Mouse (Mus musculus) kidney, postnatal 10 days (tissue): ENCODE measurements around the gene Mybl2.
"Not testable (repeated sequence)": the region's sequence is repeated elsewhere in the genome, so short reads cannot be mapped to it uniquely, and the experiment has no call there.

Experiments
- DNase-seq: peaks from one replicate; pipeline ENCODE4 v3.0.0; 2021; ENCODE audit warnings: mixed read lengths

Mybl2 gene

DNA sequence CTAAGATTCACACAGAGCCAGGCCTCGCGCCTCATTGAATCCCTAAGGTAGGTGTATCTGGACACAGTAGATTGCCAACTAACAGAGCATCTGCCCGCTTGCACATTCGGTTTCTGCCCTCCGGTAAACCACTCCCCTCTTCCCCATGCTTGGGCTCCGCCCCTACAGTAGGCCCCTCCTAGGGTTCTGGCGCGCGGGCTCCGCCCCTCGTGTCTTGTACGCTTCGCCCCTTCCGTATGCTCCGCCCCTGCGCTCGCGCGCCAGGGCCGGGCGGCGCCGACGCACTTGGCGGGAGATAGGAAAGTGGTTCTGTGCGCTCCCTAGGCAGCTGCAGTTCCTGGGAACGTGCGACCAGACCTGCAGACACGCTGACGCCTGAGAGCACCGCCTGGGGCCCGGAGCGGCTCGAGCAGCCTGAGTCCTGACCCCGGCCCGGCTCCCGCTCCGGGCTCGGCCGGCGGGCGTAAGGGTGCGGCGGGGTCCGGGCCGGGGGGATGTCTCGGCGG is at the start of gene Mybl2:
TSS of gene Mybl2 (plus strand) at position 353 of the 506 bp plus-strand sequence.
- peak; percentile 95 for DNase-seq

DNA sequence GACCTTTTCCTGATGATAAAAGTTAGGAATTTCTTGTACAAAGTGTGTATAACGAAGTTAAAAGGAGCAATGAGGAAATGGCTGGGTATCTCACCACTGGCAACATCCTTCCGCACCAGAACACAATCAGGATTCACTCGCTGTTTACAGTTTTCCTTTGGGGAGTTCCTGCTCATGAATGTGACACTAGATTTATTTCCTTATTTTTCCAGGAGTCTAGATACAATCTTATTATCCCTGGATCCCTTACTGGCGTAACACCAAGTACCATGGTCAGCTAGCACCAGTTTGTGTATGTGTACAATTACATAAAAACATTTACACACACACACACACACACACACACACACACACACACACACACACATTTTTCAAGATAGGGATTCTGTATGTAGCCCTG is 47.2 kb upstream of the Mybl2 start:
- no peak for DNase-seq

DNA sequence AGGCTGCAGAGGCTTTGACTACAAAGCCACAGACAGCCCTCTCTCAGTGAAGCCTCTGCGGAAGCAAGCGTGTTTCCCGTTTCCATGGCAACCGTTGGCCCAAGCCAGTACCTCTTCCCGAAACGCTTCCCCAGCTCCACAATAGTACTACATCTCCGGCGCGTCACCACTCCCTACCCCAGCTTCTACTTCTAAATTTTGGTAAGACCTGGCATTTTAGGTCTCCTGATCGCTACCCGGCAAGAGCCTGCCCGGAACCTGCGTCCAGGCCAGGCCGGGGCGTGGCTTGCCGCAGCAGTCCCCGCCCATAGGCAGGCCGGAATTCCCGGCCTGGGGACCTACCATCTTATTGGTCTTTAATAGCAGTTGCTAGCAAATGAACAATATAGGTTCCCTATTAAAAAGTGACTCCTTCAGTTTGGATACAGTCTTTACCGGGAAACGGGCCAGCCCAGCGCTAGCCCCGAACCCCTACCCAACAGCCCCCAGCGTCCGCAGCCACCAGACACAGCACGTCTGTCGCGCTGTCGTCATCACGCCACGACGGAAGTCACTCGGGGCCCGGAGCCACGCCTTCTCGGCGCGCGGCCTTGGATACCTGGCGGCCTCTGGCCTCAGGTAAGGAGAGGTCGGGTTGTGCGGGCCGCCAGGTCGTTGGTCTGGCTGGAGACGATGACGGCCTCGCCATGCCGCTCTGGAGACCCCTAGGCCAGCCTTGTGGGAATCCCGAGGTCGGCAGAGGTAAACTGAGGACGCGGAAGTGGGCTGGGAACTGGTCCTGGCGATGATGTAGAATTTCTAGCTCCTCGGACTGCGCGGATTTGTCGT is 37.4 kb upstream of the Mybl2 start, which contains the start of gene Ift52:
TSS of gene Ift52 (plus strand) at position 439 of the 828 bp plus-strand sequence.
- DNase-seq = peak; percentile 96

DNA sequence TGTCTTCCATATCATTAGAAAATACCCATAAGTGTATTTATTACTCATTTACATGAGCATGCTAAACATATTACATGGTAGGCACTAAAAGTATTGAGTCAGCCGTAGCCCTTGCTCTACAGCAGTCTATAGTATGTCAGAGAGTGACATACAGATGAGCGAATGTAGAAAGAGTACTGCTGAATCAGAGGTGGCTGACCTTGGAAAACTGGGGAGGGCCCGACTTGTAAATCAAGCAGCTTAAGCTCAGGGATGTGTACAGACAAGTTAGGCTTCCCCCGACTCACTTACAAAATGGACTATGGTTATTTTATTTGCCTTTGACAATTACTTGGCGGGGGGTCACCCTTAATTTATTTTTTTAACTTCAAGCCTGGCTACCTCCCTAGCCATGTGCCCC is 23.2 kb upstream of the Mybl2 start:
- no peak for DNase-seq

DNA sequence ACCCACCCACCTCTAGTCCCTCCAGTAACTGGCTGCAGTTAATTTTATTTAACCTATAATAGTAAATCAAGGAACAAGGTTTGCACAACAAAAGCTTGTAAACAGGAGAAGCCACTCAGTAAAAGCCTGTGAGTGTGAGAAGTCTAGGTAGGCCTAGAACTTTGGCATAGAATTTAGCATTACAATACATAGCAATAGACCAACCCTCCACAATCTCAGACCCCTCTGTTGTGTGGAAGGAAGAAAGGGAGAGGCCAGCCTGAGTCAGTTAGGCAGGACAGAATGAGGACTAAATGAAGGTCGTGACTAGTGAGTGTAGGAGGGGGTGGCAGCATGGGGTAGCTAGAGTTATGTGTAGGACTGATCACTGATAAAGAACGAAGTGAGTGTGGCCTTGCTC is 22.7 kb upstream of the Mybl2 start:
- DNase-seq = no peak

DNA sequence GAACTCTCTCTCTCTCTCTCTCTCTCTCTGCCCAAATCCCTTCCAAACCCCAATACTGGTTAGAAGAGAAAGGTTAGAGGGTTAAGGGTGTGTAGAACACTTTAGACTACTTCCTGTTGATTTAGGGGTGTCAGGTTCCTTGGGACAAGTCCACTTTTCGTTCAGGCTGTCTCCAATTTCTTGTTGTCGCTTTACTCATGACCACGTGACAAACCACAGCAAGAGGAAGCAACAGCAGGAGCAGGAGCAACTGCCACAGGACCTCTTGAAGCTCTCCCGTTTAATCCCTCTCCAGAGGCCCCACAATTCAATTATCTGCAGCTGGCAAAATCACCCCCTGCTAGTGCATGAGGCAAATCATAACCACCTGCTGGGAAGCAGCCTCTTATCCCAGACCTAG is 21.9 kb upstream of the Mybl2 start:
- DNase-seq = no peak

DNA sequence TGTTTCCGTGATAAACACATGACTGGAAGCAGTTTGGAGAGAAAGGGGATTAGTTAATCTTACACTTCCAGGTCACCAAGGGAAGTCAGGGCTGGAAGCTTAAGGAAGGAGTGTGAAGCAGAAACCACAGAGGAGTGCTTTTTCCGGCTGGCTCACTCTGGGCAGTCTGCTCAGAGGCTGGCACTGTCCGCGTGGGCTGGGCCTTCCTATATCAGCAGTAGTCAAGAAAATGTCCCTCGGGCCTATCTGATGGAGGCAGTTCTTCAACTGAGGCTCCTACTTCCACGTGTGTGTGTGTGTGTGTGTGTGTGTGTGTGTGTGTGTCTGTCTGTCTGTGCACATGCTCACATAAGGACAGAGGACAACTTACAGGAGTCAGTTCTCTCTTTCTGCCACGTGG is 14.5 kb upstream of the Mybl2 start:
- no peak for DNase-seq

DNA sequence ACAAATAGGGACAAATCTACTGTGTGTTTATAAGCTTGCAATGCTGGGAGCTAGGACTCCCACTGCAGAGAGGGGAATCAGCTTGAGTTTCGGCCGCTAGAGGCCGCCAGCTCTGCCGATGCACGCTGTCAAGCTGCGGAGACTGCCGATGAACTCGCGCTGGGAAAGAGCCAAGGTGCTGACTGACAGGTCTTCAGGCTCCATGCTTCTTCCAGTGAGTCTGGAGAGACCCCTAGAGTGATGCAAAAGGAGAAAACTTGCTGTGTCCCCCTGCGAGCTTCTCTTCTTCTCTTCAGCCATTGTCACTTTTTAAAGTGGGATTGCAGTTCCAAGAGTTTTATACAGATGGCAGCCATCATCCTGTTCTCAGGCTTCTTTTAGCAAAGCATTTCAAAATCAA is 6.4 kb upstream of the Mybl2 start:
- peak; percentile 86 for DNase-seq

DNA sequence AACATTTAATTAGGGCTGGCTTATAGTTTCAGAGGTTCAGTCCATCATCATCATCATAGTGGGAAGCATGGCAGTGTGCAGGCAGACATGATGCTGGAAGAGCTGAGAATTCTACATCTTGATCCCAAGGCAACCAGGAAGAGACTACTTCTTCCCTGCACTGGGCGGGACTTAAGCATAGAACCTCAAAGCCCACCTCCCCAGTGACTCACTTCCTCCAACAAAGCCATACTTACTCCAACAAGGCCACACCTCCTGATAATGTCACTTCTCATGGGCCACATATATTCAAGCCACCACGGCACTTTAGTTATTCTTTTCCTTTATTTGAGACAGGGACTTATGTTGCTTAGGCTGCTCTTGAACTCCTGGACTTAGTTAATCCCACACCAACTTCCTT is 5.4 kb upstream of the Mybl2 start:
- no peak for DNase-seq

DNA sequence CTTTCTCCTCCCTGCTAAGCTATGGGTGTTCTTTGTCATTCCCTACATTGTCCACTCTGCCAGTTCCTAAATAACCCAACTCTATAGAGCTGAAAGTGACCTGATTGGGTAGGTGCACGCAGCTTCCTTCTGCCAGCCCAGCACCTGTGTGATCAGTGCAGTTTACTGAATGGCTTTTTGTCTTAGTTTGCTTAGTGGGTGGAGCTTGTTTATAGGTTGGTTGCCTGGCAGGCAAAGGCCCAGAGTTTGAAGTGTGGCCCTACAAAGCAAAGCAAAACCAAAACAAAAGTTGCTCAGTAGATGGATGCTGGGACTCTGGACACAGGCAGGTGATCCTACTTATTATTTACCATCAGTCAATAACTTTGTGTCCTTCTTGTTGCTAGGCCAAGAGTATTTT is 2.8 kb upstream of the Mybl2 start:
- no peak for DNase-seq

DNA sequence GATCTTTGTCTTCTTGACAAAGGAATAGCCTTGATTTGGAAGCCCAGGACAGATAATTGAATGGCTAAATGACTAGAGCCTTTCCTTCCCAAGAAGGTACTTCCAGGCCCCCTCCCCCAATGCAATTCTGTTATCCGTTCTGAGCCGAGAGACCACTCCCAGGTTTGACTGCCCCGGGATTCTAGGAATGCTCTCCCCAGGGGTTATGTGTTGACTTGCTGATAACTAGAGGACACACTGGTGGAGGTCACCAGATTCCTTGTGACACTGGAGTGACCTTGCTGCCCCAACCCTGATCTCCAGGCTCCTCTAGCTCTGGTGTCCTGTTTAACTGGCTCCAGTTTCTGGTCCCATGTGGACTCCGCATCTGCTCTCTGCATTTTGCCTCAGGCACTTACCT is 2.4 kb upstream of the Mybl2 start:
- DNase-seq = no peak

DNA sequence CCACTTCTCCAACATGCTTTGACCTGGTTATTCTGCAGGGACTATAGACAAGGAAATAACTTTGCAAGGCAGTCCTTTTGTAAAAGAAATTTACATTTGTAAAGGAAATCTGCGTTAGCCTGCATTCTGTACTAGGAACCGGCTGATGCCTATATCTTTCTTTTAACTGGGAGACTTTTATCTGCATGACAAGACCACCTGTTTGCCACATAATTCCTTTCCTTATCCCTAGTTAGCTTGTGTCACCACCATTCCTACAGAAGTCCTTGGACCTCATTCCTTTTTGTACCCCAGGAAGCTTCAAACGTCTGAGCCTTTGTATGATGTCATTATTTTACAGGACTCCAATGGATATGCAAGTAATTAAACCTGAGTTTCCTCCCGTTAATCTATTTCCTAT is 1.7 kb upstream of the Mybl2 start:
- no peak for DNase-seq

DNA sequence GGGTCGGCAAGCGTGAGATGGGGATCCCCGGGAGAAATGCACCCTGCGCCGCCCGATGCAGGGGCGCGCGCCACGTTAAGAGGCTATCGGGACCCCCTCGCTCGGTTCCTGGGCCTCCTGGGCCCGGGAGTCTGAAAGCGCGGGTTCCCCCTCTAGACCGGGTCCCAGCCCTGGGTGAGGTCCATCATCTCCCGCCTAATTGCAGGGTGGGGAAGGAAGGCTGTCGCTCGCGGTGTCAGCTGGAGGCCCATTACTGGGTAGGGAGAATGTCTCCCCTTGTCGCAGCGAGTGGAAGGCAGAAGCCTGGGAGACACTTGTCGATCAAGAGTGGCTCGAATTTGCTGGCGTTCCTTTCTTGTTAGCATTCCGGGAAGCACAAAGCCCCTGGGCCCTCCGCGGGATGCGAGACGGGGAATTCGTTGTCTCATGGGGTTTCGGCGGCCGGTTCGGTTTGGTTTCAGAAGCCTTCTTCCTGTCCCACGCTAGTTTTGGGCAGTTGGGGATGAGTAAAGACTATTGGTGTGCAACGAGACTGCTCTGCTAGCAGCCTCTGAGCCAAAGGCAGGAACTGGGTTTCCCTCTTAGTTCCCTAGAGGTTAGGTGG is 506 bp downstream of the Mybl2 start:
- peak; percentile 33 for DNase-seq

DNA sequence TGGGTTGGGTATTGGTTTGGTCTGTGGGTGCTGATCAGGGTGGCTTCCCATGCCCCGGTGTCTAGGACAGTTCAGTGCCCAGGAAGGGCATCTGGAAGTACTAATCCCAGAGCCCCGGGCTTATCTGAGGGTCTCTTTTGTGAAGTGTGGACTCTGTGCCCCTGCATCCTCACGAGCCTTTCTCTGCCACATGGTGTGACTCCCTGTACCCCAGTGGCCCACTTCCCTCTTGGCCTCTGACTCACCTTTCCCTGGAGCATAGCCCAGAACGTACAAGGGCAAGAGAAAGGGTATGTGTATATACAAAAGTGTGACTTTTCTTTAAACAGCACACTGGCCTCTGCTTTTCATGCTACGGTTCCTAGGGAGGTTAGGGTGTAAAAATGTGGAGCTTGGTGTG is 1.2 kb downstream of the Mybl2 start:
- DNase-seq = no peak

DNA sequence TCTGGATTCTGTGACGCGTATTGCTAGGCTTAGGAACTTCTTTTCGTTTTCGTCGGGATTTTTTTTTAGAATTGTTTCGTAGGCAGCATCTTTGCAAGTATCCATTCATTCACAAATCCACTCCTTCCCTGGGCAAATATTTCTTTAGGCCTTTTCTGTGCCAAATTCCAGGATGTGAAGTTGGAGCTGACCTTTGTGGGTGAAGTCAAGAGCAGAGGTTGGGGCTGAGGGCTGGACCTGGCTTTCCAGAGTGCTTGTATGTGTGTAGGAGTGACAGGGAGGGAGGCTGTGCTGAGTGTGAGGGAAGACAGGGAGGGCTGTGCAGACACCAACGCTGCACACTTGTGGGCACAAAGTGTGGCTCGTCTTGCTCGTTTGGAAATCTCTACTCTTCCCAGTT is 2.1 kb downstream of the Mybl2 start:
- DNase-seq = no peak

DNA sequence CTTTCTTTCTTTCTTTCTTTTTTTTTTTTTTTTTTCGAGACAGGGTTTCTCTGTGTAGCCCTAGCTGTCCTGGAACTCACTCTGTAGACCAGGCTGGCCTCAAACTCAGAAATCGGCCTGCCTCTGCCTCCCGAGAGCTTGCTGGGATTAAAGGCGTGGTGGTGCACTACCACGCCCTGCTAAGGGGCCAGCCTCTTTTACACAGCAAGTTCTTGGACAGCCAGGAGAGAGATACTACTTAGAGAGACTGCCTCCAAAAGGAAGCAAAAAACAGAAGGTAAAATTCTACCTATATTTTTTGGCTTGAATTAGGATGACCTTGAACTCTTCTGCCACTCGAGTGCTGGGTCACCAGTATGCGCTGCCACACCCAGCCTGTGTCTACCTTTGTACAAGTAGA is 4.5 kb downstream of the Mybl2 start:
- not testable (repeated sequence) for DNase-seq

DNA sequence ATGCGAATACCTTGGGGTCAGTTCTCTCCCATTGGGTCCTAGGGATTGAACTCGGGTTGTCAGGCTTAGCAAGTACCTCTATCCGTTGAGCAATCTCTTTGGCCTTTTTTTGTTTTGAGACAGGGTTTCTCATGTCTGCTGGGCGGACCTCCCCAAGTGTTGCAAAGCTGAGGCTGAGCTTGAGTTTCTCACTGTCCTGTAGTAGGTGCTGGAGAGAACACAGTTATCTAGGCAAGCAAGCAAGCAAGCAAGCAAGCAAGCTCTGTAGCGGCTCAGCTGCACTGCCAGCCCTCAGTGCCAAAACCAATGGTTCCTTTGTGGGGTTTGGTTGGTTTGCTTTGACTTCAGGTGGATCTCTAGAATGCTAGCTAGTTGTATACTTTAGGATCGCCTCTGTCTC is 6.1 kb downstream of the Mybl2 start:
- no peak for DNase-seq

DNA sequence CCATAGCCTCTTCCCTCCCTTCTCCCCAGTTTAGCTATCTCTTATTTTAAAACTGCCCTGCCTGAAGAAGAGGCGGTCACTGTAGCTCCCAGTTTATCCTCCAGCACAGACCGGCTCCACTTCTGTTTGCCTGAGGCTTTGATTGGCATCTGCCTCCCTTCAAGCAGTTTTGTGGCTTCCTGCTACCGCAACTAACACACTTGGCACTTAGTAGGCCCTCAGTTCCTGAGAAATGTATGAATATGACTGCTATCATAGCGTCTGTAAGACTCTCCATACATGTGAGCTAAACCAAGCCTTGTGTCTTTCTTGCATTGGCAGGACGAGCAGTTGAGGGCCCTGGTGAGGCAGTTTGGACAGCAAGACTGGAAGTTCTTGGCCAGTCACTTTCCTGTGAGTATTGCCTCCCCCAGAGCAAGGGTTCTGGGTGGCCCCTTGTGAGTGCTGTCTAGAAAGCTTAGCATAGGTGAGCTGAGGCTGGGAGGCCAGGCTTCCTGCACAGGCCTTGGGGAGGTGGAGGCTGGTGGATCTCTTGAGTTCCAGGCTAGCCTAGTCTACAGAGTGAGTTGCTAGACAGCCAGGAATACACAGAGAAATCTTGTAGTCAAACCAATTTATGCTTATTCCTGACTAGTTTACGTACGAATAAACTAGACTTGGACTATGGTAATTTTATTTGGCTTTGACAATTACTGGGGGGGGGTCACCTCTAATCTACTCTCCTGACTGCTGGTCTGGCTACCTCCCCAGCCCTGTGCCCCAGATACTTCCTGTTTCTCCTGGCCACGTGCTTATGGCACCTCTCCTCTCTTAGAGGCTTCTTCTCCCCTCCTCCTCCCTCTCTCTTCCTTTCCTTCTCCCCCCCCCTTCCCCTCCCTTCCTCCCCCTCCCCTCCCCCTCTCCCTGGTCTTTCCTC is 7.0 kb downstream of the Mybl2 start:
- no peak for DNase-seq

DNA sequence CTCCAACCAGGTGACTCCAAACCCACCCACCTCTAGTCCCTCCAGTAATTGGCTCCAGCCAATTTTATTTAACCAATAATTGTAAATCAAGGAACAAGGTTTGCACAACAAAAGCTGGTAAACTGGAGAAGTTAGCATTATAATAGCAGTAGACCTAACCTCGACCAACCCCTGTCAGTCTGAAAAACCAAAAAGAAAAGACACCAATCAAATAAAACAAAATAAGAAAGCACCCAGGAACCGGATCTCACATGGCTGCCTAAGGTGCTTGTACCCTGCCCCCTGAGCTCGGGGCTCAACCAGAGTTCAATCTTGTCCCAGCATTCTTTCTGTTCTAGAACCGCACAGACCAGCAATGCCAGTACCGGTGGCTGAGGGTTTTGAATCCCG is 7.6 kb downstream of the Mybl2 start:
- no peak for DNase-seq

DNA sequence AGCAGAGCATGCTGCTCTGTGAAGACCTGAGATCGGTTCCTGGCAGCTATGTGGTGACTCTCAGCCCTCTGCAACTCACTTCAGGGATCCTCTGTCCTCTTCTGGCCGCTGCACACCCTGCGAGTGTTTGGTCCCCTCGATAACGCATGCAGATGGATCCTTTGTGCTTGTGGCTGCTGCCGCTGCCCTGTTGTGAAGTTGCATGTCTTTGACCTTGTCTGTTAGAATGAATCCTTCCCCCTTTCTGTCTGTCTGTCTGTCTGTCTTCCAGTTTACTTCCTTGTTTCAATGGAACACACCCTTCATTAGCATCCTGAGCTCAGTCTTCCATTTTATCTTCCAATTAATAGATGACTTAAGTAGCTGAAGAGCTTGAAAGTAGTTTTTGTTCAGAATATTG is 11.8 kb downstream of the Mybl2 start:
- no peak for DNase-seq

DNA sequence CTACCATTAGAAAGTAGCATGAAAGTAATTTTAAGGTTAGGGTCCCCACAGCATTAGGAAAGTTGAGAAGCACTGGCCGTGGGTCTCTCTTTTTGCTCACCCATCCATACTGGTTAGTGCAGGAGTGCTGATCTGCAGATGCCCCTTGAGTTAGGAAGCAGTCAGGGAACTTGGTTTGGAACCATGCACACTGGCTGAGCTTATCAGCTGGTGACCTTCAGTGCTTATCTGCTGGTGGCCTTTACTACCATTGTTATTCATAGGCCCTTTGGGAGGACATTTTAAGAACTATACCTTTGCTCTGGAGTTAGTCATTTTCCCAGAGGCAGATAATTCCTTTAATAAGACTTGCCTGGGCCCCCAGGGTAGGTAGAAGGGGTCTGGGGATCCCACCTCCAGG is 12.7 kb downstream of the Mybl2 start:
- DNase-seq = no peak

DNA sequence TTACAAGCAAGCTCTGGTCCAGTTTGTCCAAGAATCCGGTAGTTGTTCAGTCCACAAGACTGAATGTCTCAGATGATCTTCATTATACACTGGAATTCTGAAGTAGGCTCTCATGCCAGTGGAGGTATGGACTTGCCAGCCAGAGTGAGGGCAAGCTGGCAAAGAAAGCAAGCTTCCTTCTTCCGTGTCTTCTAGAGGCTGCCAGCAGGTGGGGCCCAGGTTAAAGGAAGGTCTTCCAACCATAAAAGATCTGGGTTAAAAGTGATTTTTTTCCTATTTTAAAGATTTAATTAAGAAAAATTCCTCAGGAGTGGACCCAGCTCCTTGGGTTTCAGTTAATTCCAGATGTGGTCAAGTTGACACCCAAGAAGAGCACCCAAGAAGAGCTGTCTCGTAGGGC is 15.7 kb downstream of the Mybl2 start:
- DNase-seq = no peak

DNA sequence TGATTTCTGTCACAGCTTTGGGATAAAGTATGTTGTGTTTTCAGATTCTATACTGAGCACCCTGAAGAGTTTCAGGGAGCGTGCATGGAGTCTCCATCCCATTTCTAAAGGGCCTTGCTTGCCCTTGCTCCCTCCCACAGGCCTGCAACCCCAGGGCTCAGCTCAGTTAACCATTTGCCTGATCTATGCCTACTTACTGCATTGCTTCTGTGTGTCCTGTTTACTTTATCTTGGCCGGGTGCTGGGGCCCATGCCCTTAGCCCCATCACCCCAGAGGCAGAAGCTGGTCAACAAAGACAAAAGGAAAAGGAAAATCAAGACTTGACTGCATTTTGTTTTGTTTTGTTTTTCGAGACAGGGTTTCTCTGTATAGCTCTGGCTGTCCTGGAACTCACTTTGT is 17.1 kb downstream of the Mybl2 start:
- DNase-seq = no peak
